Mouse (Mus musculus) lung, postnatal 10 days (tissue): ENCODE data around the gene Dnajc28.

Experiments used
- DNase-seq: peaks from one replicate; pipeline ENCODE4 v3.0.0; 2021

The Dnajc28 gene

GRCm38 (mm10) chr16:91586244-91586643 is 32.6 kb downstream of the Dnajc28 start:
- no peak for DNase-seq

- no peak for DNase-seq
These were observed 33.2 kb downstream of the Dnajc28 start for GRCm38 (mm10) chr16:91585617-91586016.

GRCm38 (mm10) chr16:91582307-91582706 is 36.5 kb downstream of the Dnajc28 start:
- DNase-seq = peak; percentile 59

GRCm38 (mm10) chr16:91578980-91579720 is 39.7 kb downstream of the Dnajc28 start:
- no peak for DNase-seq

GRCm38 (mm10) chr16:91575151-91575550 is 43.7 kb downstream of the Dnajc28 start:
- no peak for DNase-seq

- DNase-seq = no peak
These were observed 47.7 kb downstream of the Dnajc28 start for GRCm38 (mm10) chr16:91571105-91571504.

- no peak for DNase-seq
These were observed 49.9 kb downstream of the Dnajc28 start for GRCm38 (mm10) chr16:91568960-91569359.

- DNase-seq = no peak
These were observed 52.8 kb downstream of the Dnajc28 start for GRCm38 (mm10) chr16:91566002-91566401.

- DNase-seq = no peak
These were observed 53.4 kb downstream of the Dnajc28 start for GRCm38 (mm10) chr16:91565292-91565951.

GRCm38 (mm10) chr16:91564580-91565291 is 54.1 kb downstream of the Dnajc28 start:
- no peak for DNase-seq
